Mouse (Mus musculus) stomach, embryonic 16.5 days (tissue): ENCODE results near the gene Cep295nl. TPM values are rescaled to one million over a fixed set of nuclear protein-coding genes. Genes with fewer than 3 reads are reported as not detected.
A peak's percentile ranks its signal among the peaks of the same experiment; 100 is the strongest.

Experiments used
- ATAC-seq: fragments of 200-750 bp; cut with Nextera tagmentation; 2 replicates; pipeline ENCODE4 v1.8.0; 2017; ENCODE audit warnings: moderate number of reproducible peaks, moderate TSS enrichment; ENCODE audit not compliant: insufficient read depth, low FRiP score
- H3K27ac ChIP-seq: fragments of 300-500 bp; sonication (generic); 2 replicates; pipeline ENCODE4 v1.5.1; 2014; ENCODE audit warnings: low read length
- H3K27me3 ChIP-seq: fragments of 300-500 bp; sonication (generic); 2 replicates; pipeline ENCODE4 v1.6.1; 2014; ENCODE audit warnings: low read length, control low read depth, mixed read lengths; ENCODE audit not compliant: control insufficient read depth, insufficient read depth
- H3K36me3 ChIP-seq: fragments of 300-500 bp; sonication (generic); 2 replicates; pipeline ENCODE4 v1.6.1; 2014; ENCODE audit warnings: low read length; ENCODE audit not compliant: control insufficient read depth, insufficient read depth
- H3K4me1 ChIP-seq: fragments of 300-500 bp; sonication (generic); 2 replicates; pipeline ENCODE4 v1.6.1; 2014; ENCODE audit warnings: low read length, control low read depth, mixed read lengths; ENCODE audit not compliant: control insufficient read depth, insufficient read depth
- H3K4me2 ChIP-seq: fragments of 300-500 bp; sonication (generic); 2 replicates; pipeline ENCODE4 v1.6.1; 2014; ENCODE audit warnings: low read depth, low read length, mixed read lengths
- H3K4me3 ChIP-seq: fragments of 300-500 bp; sonication (generic); replicated peaks from 2 replicates; pipeline ENCODE4 v1.5.1; 2014; ENCODE audit warnings: mild to moderate bottlenecking, low read length
- H3K9ac ChIP-seq: fragments of 300-500 bp; sonication (generic); 2 replicates; pipeline ENCODE4 v1.6.1; 2014; ENCODE audit warnings: low read length
- H3K9me3 ChIP-seq: fragments of 300-500 bp; sonication (generic); replicated peaks from 2 replicates; pipeline ENCODE4 v1.6.1; 2016; ENCODE audit warnings: low read length, control low read depth; ENCODE audit not compliant: control insufficient read depth
- WGBS: fragments of 180-500 bp; shearing (Covaris S2); extraction: QIAGEN DNeasy Blood & Tissue Kit; methylation state at CpG from one replicate; pipeline ENCODE4 v1.1.7; 2014; 5-methylcytosine and 5-hydroxymethylcytosine counted together
- polyA plus RNA-seq: library from polyadenylated mRNA; unstranded; fragments of >200 nt; fragmentation: Nextera tagmentation; extraction: Ambion mirVana; gene quantifications from 2 replicates; pipeline ENCODE4 v1.2.1, GENCODE M21; 2015

Gene Cep295nl
- polyA plus RNA-seq, 1 experiment from 2014 or later, result 0.36 TPM

GRCm38 (mm10) chr11:118362971-118363518 is 20.7 kb upstream of the Cep295nl start:
- H3K36me3 ChIP-seq, result no peaks in the 10 kb centered on the region

DNA sequence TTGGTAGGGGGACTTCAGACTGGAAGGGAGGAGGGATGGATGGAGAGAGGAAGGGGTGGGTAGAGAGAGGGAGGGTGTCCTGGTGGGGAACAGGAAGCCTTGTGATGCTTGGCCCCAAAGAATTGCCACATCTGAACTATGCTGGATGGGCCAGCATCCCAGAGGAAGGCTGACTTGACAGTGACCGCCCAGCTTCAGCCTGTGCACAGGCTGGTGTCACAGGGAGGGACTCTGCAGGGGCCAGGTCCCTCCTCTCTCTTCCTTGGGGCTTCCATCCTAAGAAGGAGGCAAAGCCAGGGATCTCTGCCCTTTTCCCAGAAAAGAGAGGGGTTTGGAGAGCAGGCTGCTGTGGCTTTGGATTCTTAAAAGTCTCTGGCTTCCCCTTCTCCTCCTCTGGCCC is 20.2 kb upstream of the Cep295nl start:
- H3K27me3 ChIP-seq, result no peaks in the 10 kb centered on the region
- H3K4me3 ChIP-seq, result no peak overlapping the region
- H3K4me2 ChIP-seq, result no peak overlapping the region
- 50% methylated on average over 1 of the region's 1 CpGs for WGBS
- H3K9ac ChIP-seq, result peak overlapping the region; percentile 65
- ATAC-seq, result no peak
- no peaks in the 10 kb centered on the region for H3K9me3 ChIP-seq
- peak overlapping the region; percentile 90 for H3K27ac ChIP-seq
- no peaks in the 10 kb centered on the region for H3K36me3 ChIP-seq
- H3K4me1 ChIP-seq, result peaks cover 40% of the 10 kb centered on the region

More at GRCm38 (mm10) chr11:118362971-118363518, 20.7 kb upstream of the Cep295nl start:
- 5% methylated on average over 8 of the region's 8 CpGs for WGBS
- no peaks in the 10 kb centered on the region for H3K27me3 ChIP-seq
- peak overlapping the region; percentile 41 for H3K4me2 ChIP-seq
- no peak overlapping the region for H3K4me3 ChIP-seq
- no peaks in the 10 kb centered on the region for H3K9me3 ChIP-seq
- H3K9ac ChIP-seq, result peak overlapping the region; percentile 65
- ATAC-seq, result peak; percentile 86
- peaks cover 40% of the 10 kb centered on the region for H3K4me1 ChIP-seq
- peak overlapping the region; percentile 90 for H3K27ac ChIP-seq

DNA sequence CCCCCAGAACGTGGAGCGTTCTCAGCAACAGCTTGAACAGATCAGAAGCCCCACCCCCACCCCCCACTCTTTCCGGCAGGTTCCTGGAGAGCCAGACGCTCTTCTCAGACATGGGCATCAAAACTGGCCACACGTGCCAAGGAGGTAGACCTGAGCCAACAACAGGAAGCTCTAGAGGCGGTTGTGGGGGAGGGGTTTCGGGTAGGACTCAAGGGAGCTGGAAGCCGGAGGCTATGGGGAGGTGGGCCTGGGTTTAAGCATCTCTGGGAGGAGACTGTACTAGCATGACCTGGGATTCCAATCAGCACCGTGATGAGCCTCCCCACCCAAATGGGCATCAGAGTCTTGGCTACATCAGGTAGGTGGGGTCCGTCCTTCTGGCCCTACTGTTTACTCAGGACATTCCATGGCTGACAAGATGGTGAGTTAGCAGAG is 18.6 kb upstream of the Cep295nl start:
- Histone ChIP-seq H3K36me3 (no peaks in the 10 kb centered on the region), H3K9ac (no peak overlapping the region), H3K4me2 (peak overlapping the region; percentile 21; the same call in 1 of the 2 replicates), H3K27ac (no peak overlapping the region; the same call in 1 of the 2 replicates), H3K27me3 (no peaks in the 10 kb centered on the region), H3K4me3 (no peak overlapping the region), H3K9me3 (no peaks in the 10 kb centered on the region), H3K4me1 (peaks cover 38% of the 10 kb centered on the region)
- ATAC-seq, result no peak
- WGBS, result 22% methylated on average over 10 of the region's 10 CpGs

GRCm38 (mm10) chr11:118360491-118360890 is 18.2 kb upstream of the Cep295nl start:
- no peaks in the 10 kb centered on the region for H3K27me3 ChIP-seq
- no peak for ATAC-seq
- H3K36me3 ChIP-seq, result no peaks in the 10 kb centered on the region
- H3K27ac ChIP-seq, result no peak overlapping the region; the same call in 1 of the 2 replicates
- H3K9ac ChIP-seq, result no peak overlapping the region
- peaks cover 42% of the 10 kb centered on the region for H3K4me1 ChIP-seq
- no peaks in the 10 kb centered on the region for H3K9me3 ChIP-seq
- WGBS, result 58% methylated on average over 7 of the region's 7 CpGs
- no peak overlapping the region; the same call in 1 of the 2 replicates for H3K4me2 ChIP-seq
- no peak overlapping the region for H3K4me3 ChIP-seq

GRCm38 (mm10) chr11:118355640-118356039 is 13.3 kb upstream of the Cep295nl start, which contains the start of gene Timp2:
TSS of gene Timp2 (minus strand) at chr11:118355740.
- peak within 1 kb of the TSS; percentile 95 for H3K9ac ChIP-seq
- peak within 1 kb of the TSS; percentile 78 for H3K4me3 ChIP-seq
- peaks cover 25% of the 10 kb centered on the region for H3K4me1 ChIP-seq
- no peak for ATAC-seq
- H3K27me3 ChIP-seq, result no peaks in the 10 kb centered on the region
- H3K27ac ChIP-seq, result peak within 1 kb of the TSS; percentile 90
- H3K4me2 ChIP-seq, result peak within 1 kb of the TSS; percentile 93
- WGBS, result 40% methylated on average over 6 of the region's 6 CpGs
- no peaks in the 10 kb centered on the region for H3K36me3 ChIP-seq
- H3K9me3 ChIP-seq, result no peaks in the 10 kb centered on the region

- peak overlapping the region; percentile 90 for H3K27ac ChIP-seq
- no peaks in the 10 kb centered on the region for H3K9me3 ChIP-seq
- peak overlapping the region; percentile 93 for H3K4me2 ChIP-seq
- peak overlapping the region; percentile 95 for H3K9ac ChIP-seq
- no peaks in the 10 kb centered on the region for H3K27me3 ChIP-seq
- H3K36me3 ChIP-seq, result no peaks in the 10 kb centered on the region
- 0% methylated on average over 40 of the region's 43 CpGs for WGBS
- H3K4me3 ChIP-seq, result peak overlapping the region; percentile 78
- peaks cover 20% of the 10 kb centered on the region for H3K4me1 ChIP-seq
- ATAC-seq, result peak; percentile 93
These were observed 12.9 kb upstream of the Cep295nl start for GRCm38 (mm10) chr11:118355205-118355604.

- Histone ChIP-seq H3K9me3 (no peaks in the 10 kb centered on the region), H3K9ac (peak overlapping the region; percentile 95), H3K27me3 (no peaks in the 10 kb centered on the region), H3K36me3 (no peaks in the 10 kb centered on the region), H3K4me3 (peak overlapping the region; percentile 78), H3K27ac (peak overlapping the region; percentile 90), H3K4me1 (peaks cover 20% of the 10 kb centered on the region), H3K4me2 (peak overlapping the region; percentile 93)
- ATAC-seq, result no peak; the same call in 1 of the 2 replicates
- WGBS, result under 1% methylated on average over 47 of the region's 47 CpGs
These were observed 12.4 kb upstream of the Cep295nl start for GRCm38 (mm10) chr11:118354636-118355191.

DNA sequence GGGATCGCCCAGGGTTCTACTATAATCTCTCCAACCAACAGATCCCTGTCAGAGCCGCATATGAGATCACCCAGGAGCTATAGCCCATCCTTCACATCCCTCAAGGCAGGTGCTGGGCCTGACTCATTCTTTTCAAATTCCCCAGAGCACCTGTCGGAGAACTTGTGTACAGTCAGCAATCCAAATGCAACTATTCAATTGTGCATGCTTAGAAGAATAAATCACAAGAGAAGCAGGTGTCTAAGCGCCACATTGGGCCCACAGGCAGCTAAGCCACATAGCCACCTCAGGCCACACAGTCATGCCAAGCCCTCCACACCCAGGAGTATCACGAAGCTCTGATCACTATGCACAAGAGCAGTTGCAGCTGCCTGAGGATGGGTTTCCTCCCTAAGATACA is 7.2 kb upstream of the Cep295nl start:
- H3K4me3 ChIP-seq, result no peak overlapping the region
- peak overlapping the region; percentile 69; the same call in 1 of the 2 replicates for H3K27ac ChIP-seq
- WGBS, result 68% methylated on average over 5 of the region's 5 CpGs
- no peaks in the 10 kb centered on the region for H3K9me3 ChIP-seq
- no peaks in the 10 kb centered on the region for H3K36me3 ChIP-seq
- no peak overlapping the region for H3K4me2 ChIP-seq
- ATAC-seq, result no peak
- no peaks in the 10 kb centered on the region for H3K27me3 ChIP-seq
- peaks cover 46% of the 10 kb centered on the region for H3K4me1 ChIP-seq
- 0 out of 2 replicates have a peak overlapping the region, but pooled peaks have one; percentile 43 for H3K9ac ChIP-seq

GRCm38 (mm10) chr11:118348877-118349276 is 6.6 kb upstream of the Cep295nl start:
- no peaks in the 10 kb centered on the region for H3K9me3 ChIP-seq
- H3K27me3 ChIP-seq, result no peaks in the 10 kb centered on the region
- ATAC-seq, result peak; percentile 56; the same call in 1 of the 2 replicates
- peaks cover 44% of the 10 kb centered on the region for H3K4me1 ChIP-seq
- H3K4me3 ChIP-seq, result no peak overlapping the region
- H3K4me2 ChIP-seq, result no peak overlapping the region; the same call in 1 of the 2 replicates
- no peaks in the 10 kb centered on the region for H3K36me3 ChIP-seq
- H3K9ac ChIP-seq, result peak overlapping the region; percentile 43; the same call in 1 of the 2 replicates
- WGBS, result 38% methylated on average over 5 of the region's 5 CpGs
- H3K27ac ChIP-seq, result peak overlapping the region; percentile 69
